Mouse (Mus musculus) liver, embryonic 14.5 days (tissue): ENCODE data around the gene Unc50.

ENCODE experiments used
- CTCF ChIP-seq: IDR thresholded peaks from 2 replicates; pipeline ENCODE4 v1.5.1; 2016; ENCODE audit warnings: antibody characterized with exemption, low read depth, control low read depth
- EP300 ChIP-seq: IDR thresholded peaks from 2 replicates; pipeline ENCODE4 v1.6.1; 2016; ENCODE audit warnings: antibody characterized with exemption, low read depth

DNA sequence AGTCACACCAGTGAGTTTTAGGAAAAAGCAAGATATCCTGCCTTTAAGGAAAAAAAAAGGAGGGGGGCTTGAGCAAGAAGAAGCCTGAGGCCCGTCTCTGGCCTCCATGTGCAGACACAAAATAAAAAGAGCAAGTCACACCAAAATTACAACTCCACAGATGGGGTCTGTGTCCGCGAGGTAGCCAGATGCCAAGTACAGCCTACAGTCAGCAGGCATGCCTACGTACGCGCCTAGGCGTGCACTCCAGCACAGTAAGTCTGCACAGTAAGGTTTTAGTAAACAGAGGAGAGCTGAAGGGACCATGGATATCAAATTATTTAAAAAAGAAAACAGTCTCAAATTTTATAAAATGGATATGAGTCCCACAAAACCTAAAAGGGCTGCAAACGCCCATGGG, 21.3 kb downstream of the Unc50 start:
- no peak for TF ChIP-seq EP300
- TF ChIP-seq CTCF, result no peak
